Mouse (Mus musculus) urinary bladder, postnatal 10 days (tissue): ENCODE results near the gene Nlrx1.

Experiments used
- DNase-seq: peaks from one replicate; pipeline ENCODE4 v3.0.0; 2022; ENCODE audit warnings: low spot score

Nlrx1 gene

DNA sequence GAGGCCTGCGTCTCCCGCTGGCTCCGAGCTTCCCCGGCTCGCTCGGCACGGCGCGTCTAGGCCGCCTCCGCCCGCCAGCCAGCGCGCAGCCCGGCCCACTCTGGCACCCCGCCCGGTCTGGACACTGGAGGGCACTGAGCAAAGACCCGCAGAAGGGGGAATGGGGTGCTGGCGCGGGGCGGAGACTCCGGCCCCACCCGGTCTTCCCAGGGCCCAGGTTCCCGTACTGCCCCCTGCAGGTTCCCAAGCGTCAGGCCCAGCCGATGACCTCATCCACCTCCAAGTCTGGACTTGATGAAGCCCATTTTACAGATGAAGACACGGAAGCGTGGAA, 405 bp downstream of the Nlrx1 start:
- peak; percentile 71 for DNase-seq

DNA sequence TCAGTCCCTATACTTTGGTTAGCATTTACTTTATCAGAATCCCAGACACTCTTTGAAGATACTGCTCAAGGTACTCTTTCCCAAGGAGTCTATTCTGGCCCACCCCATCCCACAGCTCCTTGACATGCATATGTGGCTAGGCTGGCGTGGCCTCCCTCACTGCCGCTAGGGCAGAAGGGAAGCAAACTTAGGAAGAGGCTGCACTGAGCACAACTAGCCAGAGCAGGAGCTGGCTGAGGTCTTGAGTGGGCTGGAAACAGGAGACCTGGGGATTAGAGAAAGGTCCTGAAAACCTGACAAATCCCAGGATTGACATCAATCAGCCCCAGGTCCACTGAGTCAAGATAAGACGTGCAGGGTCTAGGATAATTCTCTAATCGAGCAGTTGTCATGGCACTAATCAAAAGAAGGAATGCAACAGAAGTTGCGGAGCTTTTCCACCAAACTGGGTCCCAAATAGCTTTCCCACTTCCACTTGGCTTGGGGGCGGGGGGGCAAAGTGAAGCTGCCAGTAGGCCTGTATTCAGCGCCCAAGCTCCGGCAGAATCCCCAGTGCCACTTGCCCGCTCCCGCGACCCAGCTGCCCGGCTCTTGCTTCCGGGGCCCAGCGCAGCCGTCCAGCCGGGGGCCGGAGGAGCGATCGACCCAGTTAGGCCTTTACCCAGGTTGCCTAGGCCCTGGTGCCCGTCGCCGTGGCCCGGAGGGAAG, 926 bp downstream of the Nlrx1 start:
- no peak for DNase-seq

DNA sequence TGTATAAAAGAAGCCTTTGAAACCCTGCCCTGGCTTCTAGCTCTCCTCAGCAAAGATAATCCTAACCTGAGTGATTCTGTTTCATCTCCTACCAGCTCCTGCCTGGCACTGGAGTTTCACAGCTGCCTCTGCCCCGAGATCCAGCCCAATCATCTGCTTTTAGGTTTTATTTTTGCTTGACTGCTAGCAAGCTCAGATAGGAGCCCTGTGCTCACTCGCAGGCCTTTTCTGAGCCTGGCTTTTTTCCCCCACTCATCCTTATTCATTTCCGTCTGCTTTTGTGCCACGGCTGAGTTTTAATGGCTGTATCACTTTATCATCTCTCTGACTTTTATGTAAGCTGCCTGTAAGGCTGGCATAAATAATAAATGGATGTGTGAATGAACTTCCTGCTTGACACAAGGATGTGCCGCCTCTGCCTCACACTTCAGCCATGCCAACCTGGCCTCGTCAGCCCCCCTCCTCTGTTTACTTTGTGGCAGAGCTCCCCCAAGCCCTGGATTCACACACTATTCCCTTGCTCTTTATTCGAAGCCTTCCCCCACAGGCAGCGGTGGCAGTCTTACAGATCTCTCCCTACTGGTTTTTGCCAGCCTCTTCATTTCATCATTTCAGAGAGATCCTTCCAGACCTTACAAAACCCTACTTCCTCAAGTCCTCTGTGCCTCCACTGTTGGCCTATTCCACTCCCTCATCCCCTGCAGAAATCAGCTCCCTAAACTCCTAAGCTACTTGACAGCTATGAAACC, 1.7 kb downstream of the Nlrx1 start:
- no peak for DNase-seq

DNA sequence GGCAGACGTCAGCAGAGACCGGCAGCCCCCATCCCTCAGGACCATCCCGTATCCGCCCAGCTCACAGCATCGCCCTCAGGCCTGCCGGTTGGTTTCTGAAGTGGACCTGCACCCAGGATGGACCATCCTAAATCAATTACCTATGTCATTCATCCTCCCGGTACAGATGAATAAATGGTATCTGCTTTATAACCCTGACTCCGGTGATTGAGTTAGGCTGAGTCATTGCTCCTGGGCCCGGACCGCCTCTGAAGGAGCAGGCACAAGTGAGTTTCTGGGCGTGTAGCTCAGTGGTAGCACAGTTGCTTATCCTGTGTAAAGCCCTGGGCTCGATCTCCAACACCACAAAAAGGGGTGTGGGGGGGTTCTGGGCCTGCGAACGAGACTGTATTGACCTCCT, 7.0 kb downstream of the Nlrx1 start:
- no peak for DNase-seq

DNA sequence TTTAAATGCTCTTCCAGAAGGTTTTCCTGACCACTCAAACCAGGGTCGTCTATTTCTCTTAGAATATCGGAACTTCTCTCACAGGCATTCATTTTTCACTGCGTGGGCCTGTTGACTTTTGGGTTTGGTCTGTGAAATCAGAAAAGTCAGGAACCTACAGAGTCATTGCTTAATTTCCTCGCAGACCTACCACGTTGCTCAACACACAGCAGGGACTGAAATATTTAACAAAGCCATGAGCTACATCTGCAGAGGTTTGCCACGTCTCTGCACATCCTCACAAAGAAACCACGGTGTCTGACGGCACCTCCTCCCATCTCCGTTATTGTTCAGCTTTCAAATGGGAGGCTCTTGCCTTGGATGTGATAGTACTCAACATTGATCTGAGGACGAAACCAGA, 9.4 kb downstream of the Nlrx1 start:
- DNase-seq = no peak

DNA sequence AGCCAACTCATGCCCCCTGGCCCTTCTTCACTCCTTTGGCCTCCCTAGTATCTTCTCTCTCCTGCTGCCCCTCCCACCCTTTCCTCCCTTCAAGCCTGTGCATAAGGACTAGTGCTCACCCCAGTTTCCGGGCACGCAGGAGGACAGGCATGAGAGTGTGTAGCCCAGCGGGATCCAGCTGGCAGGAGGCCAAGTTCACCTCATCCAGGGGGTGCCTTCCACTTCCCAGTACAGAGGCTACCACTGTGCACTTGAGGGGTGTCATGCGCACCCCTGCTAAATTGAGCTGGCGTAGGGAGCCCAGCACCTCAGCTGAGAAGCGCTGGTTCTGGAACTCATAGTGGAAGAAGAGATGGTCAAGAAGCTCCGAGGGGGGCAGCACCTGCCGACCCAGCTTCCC, 12.2 kb downstream of the Nlrx1 start:
- DNase-seq = no peak

DNA sequence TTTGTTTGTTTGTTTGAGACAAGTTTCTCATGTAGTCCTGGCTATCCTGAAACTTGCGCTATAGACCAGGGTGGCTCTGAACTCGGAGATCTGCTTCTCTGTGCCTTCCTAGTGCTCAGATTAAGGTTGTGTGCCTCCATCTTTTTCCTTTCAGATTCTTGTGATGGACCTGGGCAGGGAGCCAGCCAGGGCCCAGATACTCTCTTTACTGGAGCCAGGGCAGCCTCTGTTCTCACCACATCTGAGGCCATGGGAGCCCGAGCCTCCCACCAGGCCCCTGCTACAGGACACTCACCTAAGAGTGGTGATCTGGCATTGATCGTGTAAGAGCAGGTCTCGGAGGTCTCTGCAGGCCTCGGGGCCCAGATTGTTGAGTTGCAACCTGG, 13.3 kb downstream of the Nlrx1 start:
- DNase-seq = no peak

DNA sequence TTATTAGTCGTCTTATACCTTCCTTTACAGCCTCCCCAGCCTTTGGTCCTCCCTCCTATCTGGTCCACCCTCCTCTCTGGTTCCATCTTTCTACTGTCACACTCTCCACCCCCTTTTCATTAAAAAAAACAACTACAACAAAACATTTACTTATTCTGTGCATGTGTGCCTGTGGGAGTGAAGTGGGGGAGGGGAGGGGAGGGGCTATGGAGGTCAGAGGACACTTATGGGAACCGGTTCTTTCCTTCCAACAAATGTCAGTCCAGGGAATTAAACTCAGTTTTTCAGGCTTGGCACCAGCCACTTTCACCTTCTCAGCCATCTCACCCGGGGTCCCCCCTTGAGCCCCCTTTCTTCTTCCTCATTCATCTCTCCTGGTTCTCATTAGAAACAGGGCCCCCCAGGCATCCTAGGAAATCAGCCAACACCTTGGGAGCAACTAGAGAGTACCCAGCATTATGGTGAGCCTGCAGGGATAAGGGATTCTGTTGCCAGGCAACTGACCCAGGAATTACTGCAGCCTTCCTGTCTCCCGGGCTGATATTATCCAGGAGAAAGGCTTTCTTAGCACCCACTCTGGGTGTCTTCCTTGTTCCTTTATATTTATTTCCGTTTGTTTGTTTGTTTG, 13.8 kb downstream of the Nlrx1 start:
- DNase-seq = no peak

DNA sequence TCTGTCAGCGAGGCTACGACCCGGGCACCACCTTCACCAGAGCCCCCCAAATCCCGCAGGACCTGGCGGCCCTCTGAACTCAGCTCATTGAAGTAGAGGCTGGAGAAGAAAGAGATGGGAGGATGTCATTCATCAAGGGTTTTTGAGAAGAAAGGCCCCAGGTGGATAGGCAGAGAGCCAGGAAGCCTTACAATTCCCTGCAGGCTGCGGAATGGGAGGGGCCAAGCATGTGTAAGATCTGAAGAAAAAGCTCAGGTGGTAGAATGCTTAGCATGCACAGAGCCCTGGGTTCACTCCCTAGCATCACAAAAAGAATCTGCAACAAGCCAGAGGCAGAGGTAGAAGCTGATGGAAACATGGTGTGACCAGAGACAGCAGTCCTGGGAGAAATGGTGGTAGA, 15.0 kb downstream of the Nlrx1 start:
- DNase-seq = no peak

DNA sequence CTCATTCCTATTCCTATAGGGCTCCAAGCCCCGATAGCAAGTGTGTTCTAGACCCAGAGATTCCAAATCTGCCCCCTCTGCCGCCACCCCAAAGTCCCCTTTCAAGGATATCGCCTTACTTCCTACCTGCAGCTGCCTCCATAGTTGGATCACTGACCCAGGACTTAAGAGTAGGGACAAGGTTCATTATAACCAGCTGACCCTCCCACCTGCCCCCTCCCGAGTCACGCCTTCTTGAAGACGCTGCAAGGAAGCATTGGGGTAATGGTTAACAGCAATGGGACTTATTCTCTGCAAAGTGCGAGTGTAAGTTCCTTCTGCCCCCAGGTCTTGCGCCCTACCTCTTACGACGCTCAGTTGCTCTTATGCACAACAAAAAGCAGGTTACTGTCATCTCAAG, 17.1 kb downstream of the Nlrx1 start, which contains the start of gene Pdzd3:
TSS of gene Pdzd3 (minus strand) at position 158 of the 400 bp plus-strand sequence.
- DNase-seq = no peak

DNA sequence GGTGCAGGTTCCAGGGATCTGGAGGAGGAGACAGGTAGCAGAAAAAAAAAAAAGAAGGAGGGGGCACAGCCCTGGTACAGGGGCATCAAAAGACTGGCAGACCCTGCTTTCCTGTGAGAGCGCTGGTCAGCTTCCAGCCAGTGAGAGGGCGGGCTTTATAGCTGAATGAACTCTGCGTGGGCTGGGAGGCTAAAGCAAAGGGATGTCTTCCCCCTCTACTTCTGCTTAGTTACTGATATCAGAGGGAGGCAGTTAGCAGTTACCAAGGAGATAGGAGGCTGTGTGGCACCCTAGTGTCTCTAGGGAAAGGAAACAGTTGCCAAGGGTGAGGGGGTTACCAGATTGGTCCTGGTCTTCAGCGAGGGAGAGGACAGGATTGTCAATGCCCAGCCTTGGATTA, 18.0 kb downstream of the Nlrx1 start:
- no peak for DNase-seq

DNA sequence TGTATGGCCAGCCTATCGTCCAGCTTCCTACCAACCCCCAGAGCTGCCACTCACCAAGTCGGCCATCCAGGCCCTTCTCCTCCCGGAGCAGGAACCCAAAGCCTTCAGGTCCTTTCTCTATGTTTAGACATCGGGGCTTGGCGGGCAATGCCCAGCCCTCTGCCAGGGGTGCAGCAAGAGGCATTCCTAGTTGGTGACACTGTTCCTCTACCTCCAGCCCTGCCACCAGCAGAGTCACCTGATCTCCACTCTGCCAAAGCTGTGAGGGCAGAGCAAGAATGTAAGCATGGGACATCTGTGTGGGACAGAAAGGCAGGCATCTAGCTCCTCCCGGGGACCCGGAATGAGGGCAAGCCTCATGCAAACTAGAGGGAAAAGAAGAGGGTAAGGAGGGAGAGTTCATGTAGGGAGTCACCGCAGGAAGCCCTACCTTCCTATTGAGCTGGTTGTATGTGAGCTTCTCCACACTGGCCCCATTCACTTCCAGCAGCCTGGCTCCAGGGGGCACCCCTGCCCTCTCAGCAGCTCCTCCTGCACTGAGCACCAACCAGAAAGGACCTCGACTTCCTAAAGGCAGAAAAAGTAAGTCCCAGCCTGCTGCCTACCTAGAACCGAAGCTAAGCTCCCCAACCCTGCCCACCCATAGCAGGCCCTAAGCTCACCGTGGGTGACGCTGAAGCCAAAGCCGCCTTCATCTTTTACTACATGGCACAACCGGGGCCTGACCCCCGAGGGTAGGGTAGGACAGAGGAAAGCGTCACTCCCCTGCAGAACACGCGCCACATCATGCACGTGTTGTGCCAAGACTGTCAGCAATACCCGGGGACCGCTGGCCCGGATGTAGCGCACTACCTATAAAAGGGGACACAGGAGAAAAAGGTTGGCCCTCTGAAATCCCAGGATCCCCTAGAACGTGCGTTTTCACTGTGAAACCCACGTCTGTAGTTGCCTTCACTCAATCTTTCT, 18.9 kb downstream of the Nlrx1 start:
- no peak for DNase-seq

DNA sequence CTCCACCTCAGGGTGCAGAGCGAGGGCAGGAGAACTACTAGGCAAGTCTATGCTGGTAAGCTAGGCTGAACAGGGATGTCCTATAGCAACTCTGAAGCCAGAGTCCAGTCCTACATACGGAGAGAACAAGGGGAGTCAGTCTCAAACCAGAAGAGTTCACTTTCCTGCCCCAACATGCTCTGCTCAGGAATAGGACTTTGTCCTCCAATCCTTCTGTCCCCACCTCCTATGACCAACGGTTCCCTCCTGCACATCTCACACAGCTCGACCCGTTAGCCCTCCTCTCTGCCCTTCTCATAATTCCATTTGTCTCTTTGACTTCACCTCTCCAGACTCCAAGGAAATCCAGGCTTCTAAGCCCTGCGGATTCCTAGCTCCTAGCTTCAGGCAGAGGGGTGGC, 20.5 kb downstream of the Nlrx1 start:
- no peak for DNase-seq

DNA sequence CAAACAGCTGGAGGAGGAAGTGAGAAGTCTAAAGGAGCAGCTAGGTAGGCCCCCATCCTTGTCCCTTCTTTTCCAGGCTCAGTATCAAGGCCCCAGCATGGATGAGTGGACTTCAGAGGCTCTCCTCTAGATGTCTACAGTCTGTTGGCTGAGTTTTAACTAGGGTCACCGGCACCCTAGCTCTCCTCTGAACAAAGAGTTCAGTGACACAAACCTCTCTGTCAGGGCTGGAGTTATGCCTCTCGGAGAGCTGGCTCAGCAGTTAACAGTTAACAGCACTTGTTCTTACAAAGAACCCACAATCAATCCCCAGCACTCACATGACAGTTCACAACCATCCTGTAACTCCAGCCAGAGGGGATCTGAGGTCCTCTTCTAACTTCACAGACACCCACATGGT, 24.8 kb downstream of the Nlrx1 start:
- no peak for DNase-seq

DNA sequence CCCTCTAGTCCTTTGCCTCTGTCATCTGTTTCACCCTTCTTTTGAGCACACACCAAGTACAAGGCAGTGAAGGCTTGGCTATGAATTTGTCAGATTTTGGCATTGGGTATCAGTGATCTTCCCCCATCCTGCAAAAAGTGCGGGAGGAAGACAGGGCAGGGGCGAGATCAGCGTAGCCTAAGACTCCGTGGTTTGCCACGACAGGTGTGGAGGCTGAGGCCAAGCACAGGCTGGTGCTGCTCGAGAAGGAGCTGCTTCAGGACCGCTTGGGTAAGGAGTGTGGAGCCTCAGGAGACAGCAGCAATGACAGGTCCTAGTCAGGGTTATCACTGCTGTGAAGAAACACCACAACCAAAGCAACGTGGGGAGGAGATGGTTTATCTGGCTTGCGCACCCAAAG, 27.0 kb downstream of the Nlrx1 start:
- DNase-seq = no peak

DNA sequence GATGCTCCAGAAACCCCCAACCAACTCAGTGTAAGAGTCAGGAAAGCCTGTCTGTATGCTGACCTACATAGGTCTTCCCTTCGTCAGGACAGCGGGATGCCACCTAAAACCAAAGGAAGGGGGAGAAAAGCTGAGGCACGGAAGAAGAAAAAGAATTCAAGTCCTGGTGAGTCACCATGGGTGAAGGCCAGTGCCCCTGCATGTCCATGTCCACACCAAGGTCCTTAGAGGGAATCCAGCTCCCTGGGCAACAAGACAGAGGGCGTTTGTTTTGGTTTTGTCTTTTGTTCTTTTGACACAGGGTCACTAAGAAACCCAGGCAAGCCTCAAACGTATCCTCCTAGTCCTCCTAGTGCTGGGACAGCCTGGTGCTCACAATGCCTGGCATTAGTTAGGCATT, 27.5 kb downstream of the Nlrx1 start:
- no peak for DNase-seq

DNA sequence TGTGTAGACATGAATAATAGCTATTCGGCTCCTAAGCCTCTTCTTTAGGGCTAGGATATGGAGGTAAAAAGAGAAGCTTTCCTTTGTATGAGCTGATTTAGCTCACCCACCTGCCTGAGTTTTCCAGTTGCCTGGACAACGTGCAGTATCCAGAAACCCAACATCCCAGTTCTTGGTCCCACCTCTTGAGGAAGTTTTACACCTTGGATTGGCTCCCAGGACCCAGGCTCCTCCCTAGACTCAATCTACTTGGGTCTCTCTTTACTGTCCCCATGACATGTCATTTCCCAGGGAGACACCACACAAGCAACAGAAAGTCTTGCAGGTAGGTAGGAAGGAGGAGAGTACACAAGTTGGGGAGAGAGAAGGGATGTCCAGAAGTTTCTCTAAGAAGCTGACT, 28.0 kb downstream of the Nlrx1 start, which contains the start of gene Ccdc153:
TSS of gene Ccdc153 (plus strand) at position 278 of the 400 bp plus-strand sequence.
- no peak for DNase-seq

DNA sequence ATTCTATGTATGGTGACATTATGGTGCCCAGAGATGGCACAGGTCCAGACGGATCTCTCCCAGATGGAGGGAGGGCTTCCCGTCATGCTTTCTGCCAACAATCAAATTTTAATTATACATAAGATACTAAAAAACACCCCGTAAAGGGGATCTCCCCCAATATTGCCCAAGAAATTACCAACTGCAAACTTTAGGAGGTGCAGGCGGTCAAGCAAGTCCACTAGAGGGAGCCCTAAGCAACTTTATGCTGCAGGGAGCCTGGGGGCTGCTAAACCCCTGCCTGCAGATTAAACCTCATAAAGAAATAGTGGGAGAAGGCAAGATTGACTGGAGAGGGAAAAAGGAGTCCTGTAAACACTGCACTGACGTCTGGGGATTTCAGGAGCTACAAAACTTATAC, 29.0 kb downstream of the Nlrx1 start:
- DNase-seq = no peak

DNA sequence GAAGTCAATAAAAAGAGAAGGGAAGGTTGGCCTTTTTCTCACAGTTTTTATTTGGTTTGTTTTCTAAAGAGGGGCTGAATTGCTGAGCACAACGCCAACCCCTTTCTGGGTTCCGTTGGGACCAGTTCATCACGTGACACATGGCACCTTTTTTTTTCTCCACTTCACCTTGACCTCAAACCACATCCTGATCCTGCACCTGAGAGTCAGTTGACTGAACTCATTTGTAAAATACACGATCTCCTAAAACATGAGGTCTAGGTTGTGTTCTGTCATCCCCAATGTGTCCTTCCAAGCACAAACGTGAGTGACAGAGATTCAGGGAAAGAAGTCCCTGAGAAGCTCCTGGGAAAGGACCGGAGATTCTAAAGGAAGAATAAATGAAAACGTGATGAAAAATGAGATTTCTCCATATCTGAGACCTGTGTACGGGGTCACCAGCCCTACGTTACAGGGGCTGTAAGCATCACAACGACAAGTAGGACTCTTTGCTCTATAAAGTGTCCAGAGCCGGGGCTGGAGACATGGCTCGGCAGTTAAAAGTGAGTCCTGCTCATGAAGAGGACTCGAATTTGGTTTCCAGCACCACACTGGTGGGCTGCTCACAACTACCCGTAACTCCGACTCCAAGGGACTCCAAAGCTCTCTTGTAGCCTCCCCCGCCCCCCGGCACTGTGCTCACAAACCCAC, 29.8 kb downstream of the Nlrx1 start:
- DNase-seq = no peak

DNA sequence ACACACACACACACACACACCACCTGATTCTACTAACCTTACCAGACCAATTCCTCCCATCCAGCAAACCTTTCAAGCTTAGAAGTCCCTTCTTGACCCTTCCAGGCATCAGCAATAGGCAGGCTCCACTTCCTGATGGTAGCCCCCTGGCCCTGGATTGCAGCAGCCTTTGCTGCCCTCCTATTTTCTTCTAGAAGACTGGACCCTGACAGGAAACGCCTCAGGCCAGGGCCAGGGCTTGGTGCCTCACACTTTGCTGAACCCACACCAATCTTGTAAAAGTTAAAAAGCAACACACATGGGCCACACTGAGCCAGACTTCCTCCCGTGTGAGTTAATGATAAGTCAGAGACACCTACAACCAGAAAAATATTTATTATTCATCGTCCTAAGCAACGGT, 31.3 kb downstream of the Nlrx1 start:
- no peak for DNase-seq

DNA sequence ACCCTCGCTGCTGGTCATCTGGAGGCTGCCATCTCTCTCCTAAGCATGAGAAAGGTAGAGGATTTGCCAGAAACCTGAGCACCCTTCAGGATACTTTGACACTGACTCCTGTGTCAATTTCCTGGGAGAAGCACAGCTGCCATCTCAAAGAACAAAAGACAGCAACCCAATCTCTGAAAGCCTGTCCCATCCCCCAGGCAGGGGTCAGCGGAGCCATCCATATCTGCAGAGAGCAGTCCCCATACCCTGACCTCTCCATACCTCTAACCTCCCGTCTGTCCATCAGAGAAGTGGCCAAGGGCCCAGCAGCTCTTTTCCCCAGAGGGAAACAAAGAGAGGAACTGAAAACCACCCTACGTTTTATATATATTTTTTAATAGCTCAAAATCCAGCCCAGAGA, 31.8 kb downstream of the Nlrx1 start:
- no peak for DNase-seq
